Mouse (Mus musculus) fat pad, adult 2 months (tissue): ENCODE results near the gene Scp2.

ENCODE experiments used
- DNase-seq: peaks from one replicate; pipeline ENCODE4 v3.0.0-alpha.2; 2011; ENCODE audit warnings: low read depth, low spot score; ENCODE audit errors: extremely low read depth

The Scp2 gene

DNA sequence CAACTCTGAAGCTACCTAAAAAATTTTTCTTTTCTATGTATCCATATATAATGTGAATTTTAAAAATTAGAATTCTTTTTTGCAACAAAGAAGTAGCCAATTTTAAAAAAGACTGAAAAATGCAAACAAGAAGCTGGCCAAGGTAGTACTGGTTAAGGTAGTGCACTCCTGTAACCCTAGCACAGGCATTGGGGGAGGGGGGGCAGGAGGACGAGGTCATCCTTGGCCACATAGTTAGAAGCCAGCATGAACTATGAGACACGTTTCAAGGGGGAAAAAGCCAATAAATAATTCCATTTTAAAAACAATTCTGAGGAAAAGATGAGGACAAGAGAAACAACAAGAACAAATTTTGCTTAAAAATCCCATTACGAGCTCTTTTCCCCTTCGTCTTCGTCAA lies 82.3 kb downstream of the Scp2 start:
- no peak for DNase-seq

DNA sequence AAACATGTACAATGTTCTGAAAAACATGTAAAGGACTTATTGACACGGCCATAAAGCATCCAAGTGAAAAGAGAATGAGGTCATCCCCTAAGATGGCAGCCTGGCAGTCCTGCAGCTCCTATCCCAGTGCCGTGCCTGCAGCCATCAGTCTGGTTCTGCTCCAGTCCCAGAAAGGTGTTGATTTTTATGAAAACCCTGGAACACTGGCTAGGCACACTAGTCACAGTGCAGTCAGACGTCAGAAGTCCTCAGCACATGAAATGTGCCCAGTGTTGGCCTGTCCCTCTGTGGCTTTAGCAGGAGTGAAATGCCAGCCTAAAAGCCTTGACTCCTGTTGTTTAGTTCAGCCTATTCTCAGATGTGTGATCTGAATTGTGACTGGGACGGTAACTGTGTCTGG lies 84.0 kb downstream of the Scp2 start:
- no peak for DNase-seq

DNA sequence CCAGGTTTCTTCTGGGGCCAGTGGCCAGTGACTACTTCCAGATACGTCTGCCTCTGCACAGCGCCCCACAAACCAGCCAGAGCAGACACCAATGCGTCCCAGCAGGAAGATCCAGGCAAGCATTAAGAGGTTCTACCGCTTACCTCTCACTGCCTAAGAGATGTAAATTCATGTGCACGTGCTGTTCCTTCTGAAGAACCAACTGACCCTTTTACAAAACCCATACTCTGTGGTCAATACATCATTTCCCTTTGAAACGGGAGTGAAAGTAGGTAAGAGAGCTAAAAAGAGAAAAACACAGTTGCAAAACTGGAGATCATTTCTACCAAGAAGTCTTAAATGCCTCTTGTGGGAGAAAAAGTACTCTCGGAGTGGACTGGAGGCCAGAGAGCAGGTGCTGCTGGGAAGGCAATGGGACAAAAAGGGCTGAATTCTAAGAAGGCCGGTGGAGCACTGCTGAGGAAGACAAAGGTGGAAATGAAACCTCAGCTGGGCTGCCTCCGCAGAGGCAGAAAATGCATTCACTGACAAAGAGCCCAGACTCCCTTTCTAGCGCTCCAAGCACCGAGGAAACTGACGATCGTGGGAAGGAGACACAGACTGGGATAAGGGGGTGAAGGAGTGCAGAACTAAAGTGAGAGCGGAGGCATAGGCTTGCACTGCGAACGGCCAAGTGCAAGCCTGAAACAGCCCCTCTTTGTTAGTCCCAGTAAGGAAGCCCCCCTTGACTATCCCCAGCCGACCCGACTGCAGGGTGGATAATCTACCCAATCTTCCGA lies 85.0 kb downstream of the Scp2 start:
- DNase-seq = no peak

DNA sequence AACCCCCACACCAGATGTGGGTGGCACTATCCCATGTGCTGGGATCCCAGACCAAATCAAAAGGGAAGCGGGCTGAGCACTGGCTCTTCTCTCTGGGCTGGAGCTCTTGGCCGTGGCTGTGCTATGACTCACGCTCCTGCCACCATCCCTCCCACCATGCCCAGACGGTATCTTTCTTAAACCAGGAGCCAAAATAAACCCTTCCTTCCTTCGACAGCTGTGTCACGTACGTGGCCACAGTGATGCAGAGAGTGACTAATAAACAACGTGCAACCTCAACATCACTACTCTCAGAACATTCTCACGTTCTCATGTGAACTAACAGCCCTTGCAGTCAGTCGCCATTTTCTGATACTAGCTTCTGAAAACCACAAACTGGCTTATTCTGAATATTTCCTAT lies 86.6 kb downstream of the Scp2 start:
- DNase-seq = no peak

DNA sequence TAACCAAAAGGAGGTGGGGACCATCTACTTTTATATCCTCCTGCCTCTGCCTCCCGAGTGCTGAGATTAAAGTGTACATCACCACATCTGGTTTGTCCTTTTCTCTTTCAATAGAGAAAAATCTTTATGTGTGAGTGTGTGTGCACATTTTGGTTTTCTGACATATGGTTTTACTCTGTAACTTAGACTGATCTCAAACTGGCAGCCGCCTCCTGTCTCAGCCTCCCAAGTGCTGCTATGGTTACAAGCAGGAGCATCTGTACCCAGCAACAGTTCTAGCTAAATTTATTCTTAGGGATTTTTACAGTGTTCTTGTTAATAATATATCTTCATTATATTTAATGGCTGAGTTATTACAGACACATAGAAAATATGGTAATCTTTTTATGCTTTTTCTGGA lies 87.6 kb downstream of the Scp2 start:
- no peak for DNase-seq

DNA sequence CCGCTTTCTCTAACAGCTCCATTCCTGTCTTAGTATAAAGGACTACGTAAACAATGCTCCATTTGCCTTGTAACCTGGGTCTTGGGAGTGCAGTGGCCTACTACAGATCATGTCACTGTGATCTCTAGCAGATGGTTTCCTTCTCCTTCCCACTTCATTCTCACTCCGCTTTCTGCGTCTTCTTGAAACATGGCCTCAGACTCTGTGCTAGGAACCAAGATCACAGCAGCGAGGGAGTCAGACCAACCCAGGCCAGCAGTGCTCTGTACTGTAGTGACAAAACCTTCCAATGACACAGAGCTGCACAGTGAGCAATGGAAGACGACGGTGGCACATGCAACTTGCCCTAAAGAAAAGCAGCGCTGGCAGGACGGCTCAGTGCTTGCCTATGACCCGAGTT lies 88.9 kb downstream of the Scp2 start:
- no peak for DNase-seq

DNA sequence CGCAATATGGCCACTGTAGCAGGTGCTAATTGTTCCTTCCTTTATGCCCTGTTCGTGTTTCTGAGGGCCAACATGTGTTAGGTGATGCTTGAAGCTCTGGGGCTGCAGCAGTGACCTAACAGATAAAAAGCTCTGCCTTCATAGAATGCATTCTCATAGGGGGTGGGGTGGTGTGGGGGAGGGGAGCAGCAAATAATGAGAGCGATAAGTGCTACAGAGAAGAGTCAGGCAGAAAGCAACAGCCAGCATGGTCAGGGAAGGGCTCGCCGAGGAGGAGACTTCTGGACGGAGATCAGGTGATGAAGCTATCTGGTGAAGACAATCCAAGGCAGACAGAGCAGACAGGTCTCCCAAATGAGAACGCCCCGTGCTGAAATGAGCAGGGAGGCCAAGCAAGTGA lies 92.1 kb downstream of the Scp2 start:
- DNase-seq = no peak

DNA sequence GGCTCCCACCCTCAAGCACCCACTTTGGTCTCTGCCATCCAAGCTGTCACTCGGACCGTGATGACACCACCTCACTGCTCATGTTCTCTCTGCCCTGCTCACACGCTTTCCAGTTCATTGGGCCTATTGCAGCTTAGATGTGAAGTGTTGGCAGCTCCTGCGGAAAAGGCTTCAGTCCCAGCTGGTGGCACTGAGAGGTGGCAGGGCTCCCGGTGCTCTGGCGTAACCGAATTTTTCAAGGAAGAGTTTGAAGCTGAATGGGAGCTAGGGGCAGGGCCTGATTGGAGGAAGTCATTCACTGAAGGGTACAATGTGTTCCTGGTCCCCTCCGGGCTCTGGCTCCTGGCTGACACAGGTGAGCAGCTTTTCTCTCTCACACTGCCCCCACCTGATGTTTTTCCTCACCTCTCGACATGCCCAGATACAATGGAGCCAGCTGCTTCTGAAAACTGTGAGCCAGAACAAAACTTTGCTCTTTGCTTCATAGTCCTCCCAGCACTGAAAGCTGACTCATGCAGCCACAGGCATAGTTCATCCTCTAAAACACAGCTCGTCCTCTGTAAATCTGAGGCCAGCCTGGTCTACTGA lies 93.0 kb downstream of the Scp2 start:
- DNase-seq = peak; percentile 91

DNA sequence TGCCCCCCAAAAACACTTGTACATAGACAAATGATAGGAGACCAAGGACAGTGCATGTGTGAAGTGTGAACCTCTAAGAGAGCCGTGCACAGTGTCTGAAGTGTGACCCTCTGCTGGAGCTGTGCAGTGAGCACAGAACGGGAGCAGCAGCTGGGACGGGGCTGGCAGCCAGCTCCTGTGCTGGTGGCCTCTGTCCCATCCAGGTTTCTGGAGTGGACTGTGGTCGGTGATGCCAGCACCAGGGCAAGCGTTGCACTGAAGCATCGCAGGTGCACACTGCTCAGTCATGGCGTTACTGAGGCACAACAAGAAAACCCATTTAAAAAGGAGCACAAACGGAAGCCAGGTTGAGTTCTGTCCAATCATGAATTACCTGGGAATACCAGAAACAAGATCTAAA lies 98.7 kb downstream of the Scp2 start:
- DNase-seq = no peak

DNA sequence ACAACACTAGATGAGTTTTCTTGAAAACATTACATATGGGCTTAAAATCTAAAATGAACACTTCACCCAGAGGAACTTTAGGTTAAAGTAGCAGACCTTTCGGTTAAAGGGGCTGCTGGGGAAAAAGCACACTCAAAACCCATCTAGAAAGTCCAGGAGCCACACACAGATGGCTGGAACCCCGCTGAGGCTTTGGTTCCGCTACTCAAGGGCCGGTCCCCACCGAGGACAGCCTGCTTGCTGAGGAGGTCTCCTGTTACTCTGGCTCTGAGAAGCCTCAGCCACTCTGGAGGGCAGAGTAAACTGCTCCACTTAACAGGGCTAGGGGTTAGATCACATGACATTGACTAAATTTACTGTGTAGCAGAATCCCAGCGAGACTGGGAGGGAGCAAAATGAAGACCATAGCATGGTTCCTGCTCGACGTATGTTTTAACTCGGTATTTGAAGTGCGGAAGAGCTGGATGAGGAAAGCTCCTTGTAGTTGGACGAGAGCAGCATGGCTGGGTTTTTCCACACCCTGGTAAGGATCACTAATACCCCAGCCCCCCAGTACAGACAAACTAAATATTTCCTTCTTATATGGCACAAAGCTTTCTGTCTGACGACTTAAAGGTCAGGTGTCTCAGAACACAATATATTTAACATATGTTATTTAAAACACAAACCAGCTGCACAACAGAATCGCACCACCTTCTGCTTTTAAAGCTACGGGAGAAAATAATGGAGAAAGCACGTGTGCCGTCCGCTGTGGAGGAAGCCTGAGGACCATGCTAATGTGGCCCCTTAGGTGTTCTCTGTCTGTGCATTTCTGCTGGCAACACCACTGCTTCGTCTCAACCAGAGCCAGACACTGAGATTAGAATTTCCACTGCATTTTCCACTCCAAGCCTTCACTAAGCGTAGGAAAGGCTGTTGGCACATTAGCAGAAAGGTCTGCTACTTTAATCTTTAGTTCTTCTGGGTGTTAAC lies 99.4 kb downstream of the Scp2 start:
- no peak for DNase-seq

DNA sequence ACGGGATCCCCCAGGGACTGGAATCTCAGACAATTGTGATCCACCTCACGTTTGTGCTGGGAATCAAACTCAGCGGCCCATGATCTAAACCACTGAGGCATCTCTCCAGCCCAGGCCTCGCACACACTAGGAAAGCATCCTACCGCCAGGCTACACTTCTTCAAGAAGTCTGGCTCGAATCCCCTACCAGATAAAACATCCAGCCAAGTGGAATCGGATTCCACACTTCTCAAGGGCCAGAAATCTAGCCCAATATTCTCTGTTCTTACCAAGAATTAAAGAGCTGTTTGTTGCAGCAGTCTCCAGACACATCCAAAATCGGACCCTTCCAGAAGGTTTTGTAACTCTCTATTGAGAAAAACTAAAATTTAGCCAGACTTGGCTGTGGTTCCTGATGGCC lies 107.8 kb downstream of the Scp2 start:
- DNase-seq = no peak

DNA sequence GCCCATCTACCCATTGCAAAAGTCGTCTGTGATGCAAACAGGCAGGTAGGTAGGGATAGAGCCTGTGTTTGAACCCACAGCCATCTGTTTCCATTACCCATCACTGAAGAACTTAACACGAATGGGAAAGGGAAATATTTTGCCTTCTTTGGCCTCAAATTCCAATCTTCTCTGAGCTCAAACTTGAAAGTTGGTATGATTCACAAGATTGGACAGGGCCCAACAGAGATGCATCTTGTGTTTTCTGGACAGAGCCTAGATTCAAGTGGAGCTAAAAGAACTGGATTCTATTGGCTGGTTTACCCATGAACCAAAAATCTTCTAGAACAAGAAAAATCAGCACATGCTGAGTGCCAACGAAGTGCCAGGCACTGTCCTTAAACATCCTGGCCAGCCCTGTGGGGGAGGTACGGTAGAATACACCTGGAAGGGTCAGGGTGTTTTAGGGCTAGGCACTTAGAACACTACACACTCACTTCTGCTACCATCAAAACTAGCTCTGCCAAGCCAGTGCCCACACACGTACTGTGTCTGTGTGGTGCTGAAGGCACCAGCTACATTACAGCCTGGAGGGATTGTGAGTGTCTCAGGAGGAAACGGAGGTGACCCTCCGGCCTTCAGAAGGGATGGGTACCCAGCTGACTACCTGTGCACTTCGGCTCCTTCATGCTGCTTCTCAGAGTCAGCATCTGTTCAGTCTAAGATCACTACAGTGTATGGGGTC lies 111.6 kb downstream of the Scp2 start:
- DNase-seq = no peak

DNA sequence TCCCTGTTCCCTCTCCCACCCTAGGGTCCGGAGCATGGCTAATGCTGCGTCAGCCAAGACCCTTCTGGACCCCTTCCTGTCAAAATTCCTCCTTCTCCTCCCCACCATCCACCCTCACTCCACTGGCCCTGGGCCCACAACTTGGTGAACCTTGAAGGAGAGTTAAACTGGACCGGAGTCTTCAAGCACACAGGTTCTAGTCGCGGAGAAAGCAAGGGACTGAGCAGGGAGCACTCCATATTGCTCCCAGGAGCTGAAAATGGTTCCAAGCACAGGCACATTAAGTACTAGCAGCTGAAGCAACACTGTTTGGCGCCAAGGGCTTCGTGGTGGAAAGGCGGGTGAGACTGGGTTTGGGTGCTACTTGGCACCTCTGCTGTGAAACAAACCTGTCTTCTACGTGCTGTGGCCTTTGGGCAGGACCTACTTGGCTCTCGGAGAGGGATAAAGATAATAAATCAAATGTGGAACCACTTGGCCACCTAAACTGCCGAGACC lies 112.4 kb downstream of the Scp2 start:
- DNase-seq = peak; percentile 88

DNA sequence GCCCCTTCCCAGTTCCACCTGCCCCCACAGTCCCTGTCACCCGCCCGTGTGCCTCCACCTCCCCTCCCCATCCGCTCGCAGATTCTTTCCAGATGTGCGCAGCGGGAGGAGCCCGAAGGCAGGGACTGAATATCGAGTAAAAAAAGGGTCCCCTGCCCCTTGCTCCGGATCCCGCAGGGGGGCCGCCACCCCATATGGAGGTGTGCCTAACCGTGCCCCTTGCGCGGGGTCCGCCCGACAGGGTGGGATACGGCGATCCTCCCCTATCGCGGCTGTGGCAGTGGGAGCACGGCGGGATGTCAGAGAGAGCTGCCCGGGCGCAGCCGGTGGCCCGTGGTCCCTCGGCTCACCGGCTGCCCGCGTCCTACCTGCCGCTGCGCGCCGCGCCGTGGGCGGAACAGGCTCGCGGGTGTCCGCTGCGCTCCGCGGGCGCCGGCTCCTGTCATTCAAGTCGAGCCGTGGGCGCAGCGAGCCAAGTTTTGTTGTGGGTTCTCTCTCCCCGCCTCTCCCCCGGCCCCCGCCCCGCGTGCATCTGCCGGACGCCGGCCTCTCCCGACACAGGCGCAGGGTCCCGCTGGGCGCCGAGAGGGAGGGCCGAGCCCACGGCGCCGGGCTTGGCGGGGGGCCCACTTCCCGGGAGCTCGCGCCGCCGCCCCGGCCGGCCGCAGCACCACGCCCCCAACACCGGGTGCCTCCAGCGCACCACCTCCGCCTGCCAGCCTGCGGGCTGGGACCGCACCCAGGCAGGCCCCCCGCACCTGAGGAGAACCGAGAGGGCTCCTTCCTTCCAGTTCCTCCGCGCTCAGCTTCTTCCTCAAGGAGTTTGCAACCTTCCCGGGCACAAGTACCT lies 113.1 kb downstream of the Scp2 start:
- DNase-seq = no peak

DNA sequence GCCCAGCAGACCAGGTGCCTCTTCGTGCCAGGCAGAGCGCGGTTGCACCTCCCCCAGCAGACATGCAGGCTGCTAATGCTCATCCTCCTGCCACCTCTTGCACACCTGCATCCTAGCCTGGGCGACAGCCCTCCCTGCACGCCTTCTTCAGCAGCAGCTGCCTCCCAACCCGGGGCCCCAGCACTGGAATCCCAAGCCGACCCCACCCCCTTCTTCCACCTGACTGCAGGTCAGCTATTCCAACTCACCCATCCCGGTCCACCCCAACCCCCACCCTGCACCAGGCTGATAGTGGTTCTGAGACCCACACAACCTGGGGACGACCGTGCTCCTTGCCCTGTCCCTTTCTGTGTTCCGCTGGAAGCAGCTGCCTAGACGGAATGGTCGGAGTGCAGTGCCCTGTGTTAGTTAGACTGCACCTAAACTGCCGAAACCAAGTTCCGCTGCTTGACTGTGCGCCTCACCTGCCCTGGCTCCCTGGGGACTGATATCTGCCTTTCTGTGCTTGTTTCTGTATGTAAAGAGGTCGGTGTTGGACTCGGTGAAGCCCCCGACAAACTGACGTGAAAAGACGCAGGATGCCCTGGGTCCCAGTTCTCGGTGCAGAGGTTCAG lies 113.8 kb downstream of the Scp2 start:
- DNase-seq = no peak

DNA sequence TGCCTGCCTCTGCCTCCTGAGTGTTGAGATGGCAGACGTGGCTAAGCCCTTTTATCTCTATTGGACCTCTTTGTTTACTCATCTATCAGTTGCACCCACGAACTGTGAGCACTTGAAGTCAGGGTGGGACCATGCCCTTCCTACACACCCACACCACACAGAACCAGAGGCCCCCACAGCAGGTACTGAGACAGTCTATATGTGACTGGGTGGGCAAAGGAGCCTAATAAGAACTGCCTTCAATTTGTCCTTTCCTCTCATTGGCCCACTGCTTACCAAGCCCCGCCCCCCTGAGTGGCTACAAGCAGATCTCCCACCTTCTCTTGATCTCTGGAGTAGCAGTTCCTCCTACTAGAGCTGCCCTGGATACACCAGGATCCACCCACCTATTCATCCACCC lies 118.6 kb downstream of the Scp2 start:
- DNase-seq = no peak

DNA sequence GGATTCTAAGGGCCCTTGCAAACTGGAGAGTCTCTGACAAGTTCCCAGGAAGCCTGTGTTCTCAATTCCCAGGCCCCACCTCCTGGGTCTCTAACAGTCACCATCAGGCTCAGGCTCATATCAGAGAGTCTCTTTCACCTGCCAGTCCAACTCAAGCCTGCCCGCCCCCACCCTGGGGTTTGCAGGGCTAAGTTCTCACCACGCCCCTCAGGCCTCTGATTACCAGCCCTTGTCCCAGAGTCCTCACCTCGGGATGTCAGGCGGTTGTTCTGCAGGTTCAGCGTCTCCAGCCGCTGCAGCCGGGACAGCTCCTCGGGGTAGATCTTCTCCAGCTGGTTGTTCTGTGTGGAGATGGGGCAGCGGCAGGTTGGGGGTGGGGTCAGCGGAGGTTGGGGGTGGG lies 119.5 kb downstream of the Scp2 start:
- DNase-seq = no peak

DNA sequence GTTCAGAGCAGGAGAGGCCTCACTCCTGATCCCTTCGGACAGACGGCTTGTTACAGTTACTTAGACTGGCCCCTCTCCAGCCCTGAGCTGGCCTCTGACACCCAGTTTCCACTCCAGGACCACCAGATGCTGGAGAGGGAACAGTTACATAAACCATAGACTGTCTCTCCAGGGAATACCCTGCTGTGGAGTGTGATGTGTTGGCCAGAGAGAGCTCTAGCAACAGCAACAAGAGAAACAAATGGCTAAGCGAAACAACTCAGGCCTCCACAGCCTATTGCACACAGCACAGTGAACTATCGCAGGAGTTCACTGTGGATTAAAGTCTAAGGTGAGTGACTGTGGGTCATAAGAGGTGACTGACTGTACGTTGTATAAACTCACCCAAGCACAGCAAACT lies 120.2 kb downstream of the Scp2 start:
- no peak for DNase-seq

DNA sequence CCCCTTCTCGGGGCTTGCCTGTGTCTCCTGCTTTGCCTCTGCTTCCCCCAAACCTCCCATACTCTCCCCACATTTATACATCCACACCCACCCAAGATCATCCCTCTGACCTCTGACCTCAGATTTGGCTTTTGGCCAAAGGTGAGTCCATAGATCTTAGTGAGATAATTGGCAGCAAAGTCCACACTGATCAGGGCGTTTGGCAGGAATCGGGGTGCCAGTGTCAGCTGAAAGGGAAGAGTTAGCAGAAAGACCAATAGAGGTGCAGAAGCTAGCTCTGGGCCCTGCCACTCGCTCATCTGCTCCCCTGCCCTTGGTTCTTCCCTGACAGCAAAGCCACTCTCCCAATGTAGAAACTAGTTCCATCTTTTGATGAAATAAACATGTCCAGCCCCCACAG lies 121.6 kb downstream of the Scp2 start:
- DNase-seq = no peak

DNA sequence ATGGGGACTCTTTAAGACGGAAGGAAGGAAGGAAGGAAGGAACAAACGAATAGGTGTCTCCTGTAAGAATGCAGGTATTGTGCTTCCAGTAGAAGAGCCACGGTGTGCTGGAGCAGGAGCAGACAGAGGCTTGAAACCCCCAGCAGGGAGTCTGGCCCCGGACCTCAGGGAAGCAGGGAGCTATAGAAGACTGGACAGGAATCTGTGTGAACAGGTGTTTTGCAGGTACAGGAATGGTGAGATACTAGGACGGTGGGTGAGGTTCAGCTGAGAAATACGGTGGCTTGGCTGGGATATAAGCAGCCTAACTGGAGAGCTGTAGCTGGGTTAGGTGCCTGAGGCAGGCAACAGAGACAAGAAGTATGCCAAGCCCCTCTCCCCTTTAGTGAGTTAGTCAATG lies 124.6 kb downstream of the Scp2 start:
- no peak for DNase-seq
